Mouse (Mus musculus): ENCODE results near the gene Tsc22d1.

Tsc22d1 gene

DNA sequence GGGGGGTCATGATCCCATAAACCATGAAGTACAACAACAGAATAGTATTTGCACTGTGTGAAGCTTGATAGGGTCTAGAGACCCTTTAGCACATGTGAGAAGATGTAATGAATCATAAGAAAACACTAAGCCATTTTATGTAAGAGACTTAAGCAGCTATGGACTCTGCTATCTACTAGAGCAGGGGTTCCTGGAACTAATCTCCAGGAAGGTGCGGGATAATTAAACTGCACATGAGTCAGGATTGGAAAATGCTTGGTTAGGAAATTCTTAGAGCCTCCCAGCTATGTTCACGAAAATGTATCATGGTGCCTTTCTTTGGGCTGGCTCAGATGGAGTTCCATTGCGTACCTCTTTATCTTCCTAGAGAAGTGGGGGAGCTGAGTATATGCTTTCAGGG lies 106.5 kb downstream of the Tsc22d1 start:
- DNase-seq: no peak

DNA sequence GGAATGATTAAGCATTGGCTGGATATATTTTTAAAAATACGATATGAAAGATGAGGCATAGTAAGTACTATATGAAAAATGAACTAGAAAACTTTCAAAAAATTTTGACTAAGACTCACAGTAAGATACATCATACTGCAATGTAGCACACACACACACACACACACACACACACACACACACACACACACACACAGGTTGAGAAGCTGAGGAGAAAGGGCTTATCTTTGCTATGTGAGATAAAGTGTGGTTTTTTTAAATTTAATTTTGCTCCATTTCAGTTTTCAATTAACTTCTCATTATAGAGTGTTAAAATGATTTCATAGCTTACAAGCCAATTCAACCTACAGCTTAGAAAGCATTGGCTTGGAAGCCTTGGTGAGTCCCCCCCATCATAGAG lies 108.6 kb downstream of the Tsc22d1 start:
- no peak for DNase-seq

DNA sequence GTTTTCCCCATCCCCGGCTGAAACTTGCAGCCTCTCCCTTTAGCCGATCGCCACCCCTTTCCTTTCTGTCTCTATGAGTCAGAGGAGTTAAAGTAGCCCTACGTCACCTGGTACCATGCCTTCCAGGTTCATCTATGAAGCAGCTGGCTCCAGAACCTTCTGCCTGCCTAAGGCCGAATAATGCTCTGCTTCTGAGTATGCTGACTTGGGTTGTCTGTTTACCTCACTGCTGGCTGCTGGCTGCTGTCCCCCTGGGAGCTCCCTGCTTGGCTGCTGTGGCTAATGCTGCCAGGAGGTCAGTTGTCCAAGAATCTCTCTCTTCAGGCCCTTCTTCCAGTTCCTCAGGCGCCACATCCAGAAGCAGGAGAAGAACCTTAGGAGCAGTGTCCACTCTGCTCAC lies 111.7 kb downstream of the Tsc22d1 start:
- no peak for DNase-seq

DNA sequence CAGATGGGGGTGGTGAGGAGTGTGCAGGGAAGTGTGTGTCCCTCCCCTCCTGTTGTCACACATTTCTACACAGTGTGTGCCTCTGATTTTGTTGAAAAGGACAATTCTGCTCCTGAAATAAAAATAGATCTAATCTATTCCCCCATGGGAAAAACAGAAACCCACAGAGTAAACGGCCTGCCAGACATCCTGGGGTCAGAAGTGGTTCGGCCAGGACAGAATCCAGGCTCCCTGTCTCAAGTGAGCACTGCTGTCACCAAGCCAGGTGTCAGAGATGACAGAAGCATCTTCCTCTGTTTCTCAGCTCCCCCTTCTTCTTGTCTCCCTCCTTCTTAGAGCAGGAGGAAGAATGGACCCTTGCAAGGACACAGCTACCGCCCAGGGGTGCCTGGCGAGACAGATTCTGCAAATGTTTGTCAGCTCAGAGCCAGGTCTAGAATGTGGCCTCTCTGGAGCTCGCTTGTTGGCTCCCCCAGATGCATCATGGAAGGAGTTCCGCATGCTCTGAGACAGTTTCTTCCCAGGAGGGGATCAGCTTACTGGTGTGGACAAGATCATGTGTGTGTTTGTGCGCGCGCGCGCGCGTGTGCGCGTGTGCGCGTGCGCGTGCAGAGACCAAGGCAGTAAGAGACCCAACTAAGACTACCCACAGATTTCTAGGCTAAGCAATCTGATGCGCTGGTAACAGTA lies 112.4 kb downstream of the Tsc22d1 start:
- no peak for DNase-seq

DNA sequence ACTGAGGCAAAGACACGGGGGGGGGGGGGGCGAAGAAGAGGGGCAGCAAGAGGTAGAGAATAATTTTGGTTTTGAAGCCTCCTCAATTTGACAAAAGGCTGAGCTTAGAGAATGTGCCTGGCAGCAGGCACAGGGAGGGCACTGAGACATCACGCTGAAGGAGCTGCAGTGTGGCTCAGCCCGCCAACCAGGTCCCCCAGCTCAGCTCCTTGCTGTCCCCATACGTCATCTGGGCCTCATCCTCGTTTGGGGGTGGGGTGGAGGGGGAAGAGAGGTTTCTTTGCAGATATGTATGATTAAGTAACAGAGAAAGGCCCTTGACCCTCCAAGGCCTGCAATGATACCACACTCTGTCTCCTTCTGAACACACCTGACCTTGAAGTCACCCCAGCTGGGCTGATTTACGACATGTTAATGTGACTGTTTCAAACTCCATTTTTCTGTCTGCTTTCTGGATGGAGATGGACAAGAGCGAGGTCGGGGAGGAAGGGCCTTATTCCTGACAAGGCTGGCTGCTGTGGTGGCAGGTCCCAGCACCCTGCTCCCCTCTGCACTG lies 113.1 kb downstream of the Tsc22d1 start:
- no peak for DNase-seq

DNA sequence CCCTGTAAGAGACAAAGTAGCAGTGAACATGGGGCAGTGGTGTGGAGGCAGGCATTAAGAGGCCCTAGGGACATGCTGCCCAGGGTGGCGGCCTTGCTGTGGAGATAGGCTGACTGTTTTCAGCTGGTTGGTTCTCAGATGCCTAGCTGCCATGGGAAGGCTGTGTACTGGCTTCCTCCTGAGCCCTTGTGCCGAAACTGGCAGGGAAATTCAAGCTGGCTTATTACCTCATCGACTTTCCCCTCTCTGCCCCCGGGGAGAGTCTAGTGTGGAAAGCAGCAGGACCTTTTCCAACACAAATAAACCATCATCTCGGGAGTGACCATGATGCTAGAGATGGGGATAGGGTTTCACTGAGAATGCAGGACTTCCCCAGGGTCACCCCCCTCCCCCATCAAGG lies 113.9 kb downstream of the Tsc22d1 start:
- no peak for DNase-seq

DNA sequence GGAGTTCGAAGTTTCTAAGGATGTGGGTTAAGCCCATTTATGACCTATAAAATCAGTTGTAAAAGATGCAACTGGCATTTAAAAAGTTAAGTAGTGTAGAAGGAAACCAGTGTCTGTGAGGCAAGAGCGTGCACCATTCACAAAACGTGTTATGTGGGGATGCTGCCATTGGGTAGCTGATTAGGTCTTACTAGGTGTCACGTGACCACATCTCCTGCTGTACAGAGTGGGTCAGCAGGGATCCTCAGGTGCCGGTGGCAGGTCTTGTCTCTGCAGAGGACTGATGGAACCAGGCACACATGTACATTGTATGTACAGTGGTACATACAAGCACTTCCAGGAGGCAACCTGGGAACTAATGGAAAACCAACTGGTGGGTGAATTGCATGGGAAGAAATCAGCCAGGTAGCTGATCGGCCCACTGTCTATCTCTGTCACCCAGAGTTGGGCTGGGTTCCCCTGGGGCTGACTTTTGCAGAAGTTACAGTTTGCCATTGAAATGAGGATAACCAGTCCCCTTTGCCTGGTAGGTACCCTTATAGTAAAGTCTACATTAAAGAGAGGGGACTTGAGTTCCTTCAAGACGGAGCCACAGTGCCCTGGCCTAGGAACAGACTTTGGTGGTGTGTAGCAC lies 116.4 kb downstream of the Tsc22d1 start:
- DNase-seq: no peak

DNA sequence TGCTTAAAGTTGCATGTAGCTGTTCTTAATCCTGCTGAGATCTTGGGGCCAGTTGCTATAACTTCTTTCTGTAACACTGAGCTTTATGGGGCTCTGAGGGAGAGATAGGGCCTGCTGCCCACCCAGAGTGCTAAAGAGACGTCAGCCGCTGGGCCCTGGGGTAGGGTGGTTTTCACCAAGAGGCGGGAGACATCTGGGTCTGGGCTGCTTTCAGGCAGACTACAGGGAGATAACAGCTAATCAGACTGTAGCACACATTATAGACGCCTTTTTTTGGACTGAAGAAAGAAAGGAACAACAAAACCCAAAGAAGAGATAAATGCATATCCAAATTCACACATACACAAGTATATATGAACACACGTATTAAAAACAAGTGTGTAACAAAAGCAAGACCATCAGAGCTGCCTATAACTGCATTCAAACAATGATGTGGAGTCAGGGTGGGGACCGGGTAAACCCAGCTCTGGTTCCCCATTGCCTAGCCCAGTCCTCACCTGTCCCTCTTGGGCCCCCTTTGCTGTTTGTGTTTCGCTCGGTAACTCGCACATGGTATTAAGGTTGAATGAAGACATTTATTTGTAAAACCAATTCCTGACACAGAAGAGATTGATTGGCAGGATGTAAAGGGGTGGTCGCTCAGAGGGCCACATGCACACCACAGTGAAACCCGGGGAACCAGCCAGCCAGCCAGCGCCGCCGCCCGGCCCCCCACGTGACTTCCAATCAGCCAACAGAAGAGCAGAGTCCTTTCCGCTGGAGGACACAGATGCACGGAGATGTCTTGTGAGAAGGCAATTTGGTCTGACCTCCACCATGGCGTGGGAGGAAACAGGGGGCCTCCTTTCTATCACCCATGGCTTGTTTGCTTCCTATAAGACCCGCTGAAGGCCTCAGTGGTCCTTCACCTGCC lies 117.8 kb downstream of the Tsc22d1 start:
- peak; percentile 54 to 69 for DNase-seq

DNA sequence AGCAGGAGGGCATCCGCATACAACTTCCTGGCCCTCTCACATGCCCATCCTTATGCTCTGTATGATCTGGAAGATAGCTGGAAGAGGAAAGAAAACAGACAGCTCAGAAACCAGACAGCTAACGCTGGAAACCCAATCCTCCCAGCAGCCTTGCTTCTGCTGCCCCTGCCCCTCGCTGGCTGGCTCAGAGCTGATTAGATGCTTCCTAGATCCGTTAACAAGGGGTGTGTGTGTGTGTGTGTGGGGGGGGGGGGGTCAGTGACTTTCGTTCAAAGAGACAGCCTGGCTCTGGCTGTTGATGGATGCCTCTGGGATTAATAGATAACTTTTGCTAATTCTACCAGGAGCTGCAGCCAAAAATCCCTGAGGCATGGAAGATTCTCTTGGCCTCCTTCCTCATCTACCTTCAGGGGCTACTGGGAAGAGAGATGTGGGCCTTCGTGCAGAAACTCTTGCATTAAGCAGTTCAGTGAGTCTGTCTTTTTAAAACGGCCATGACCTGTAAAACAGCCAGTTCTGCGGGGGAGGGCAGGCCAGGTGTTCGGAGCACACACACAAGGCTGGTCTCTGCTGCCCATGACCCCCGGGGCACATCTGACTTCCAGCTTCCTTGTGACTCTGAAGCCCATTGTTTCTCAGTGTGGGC lies 118.5 kb downstream of the Tsc22d1 start:
- peak in 1 of 2 experiments; percentile 15 for DNase-seq

DNA sequence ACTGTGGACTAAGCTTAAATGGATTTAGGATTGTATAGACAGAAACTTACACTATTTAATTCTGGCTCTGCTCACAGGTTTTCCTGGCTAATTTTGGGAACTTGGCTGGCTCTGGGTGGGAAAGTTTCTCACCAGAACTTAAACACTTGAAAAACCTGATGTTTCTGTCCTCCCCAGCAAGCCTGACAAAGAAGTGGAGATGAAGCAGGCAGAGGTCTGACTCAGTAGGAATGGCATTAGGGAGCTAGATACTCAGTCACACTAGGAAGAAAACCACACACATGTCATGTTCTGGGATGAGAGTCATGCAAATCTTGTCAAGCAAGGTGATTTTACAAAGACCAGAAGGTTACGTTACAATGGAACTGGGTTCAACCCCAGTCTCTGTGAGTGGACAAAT lies 120.3 kb downstream of the Tsc22d1 start:
- no peak for DNase-seq

DNA sequence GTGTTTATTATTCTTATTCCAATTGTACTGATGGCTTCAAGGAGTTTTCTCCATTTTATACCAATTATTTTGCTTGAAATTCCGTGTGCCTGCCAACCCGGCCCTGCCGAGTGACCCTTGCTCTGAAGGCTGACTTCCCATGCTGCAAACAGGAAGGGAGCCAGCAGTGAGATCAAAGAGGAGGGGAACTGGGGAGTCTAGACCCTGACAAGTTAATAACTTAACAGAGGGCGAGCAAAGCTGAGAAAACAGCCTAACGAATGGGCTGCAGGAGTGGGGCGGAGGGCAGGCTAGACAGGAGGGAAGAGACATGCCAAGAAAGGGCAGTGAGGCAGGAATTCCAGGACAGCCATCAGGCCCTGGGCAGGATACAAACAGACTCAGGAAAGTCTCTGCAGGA lies 122.2 kb downstream of the Tsc22d1 start:
- DNase-seq: no peak

DNA sequence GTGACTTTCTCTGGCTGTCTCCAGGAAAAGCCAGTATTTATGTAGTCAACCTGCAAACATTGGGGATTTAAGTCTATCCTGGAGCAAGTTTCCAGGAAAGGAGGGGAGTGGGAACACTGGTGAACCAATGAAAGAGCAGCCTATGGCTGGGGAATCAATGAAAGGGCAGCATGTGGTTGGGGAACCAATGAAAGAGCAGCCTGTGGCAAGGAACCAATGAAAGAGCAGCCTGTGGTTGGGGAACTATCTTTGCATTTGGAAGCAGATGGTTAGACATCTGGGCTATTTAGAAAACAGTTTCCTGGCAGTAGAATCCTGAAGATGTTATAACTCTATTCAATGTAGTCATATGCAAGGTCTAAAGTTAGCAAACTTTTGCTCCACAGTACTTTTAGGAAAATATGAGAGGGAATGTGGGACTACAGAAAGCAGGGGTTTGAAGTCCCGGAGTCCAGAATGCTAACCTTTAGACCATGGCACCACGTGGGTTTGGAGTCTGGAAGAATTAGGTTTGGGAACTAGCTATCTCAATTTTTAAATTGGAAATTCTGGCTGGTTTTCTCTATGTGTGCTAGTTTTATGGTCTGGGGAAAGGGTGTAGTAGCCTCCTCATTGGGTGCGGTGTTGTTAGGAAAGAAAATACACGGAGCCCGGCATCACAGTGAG lies 125.4 kb downstream of the Tsc22d1 start:
- no peak for DNase-seq

DNA sequence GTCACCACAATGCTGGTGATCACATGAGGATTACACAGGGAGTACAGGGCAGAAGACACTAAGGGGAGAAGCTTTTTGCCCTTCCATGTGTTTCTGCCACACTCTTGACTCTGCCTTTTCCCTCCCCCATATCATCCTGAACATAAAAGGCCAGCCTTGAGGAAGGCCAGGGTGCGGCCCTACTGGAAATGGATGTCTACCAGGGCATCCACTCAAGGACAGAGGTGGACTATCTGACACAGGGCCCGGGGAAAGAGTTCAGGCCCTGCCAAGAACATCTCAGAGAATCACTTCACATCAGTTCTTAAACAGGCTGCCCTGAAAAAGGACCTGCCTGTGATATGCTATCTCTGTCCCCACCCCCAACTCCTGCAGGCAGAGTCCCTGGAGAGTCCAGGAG lies 126.6 kb downstream of the Tsc22d1 start:
- DNase-seq: no peak

DNA sequence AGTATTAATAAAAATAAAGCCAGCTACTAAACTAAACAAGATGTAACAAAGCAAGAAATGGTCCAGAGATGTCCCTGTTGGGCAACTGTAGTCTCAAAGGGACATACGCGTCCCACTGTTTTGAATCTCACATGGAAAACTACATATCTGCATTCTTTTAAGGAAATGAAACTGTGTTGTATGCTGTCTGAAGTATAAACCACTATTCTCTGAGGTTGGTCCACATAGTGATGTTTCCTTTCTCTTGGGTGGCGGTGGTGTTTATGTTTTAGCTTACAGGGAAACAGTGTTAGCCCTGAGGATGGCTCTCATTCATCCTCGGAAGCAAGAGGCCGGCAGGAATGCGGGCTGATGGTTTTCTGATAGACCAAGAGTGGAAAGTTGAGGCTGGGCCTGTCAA lies 129.4 kb downstream of the Tsc22d1 start:
- DNase-seq: no peak

DNA sequence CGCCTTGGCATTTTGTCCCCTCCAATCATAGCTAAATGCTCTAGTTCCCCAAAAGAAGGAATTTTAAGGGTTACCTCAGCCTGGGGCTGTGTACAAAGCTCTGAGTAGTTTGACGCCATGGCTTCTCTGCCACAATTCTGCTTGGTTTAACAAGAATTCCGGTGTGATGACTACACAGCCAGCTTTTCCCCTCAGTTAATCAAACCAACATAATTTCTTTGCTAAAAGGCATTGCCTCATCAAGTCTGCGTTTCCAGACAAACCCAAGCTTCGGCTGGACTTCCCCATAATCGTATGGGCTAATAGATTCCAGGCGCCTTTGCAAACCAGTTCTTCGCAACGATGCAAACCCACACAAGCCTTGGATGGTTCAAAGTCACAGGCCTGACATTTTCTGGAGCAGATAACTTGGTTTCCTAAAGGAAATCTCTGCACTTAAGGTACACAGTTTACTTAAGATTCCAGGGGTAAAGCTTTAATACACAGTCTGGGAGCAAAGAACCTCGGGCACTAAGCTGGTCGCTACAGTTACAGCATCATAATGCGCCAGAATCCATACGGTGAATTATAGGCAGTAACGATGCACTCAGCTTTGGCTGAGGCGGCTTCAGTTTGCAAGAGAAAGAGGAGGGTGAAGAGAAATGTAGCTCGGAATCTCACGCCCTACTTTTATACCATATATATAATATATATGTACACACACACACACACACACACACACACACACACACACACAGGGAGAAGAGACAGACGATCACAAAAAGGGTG lies 140.7 kb downstream of the Tsc22d1 start:
- DNase-seq: peak; percentile 25 to 43

DNA sequence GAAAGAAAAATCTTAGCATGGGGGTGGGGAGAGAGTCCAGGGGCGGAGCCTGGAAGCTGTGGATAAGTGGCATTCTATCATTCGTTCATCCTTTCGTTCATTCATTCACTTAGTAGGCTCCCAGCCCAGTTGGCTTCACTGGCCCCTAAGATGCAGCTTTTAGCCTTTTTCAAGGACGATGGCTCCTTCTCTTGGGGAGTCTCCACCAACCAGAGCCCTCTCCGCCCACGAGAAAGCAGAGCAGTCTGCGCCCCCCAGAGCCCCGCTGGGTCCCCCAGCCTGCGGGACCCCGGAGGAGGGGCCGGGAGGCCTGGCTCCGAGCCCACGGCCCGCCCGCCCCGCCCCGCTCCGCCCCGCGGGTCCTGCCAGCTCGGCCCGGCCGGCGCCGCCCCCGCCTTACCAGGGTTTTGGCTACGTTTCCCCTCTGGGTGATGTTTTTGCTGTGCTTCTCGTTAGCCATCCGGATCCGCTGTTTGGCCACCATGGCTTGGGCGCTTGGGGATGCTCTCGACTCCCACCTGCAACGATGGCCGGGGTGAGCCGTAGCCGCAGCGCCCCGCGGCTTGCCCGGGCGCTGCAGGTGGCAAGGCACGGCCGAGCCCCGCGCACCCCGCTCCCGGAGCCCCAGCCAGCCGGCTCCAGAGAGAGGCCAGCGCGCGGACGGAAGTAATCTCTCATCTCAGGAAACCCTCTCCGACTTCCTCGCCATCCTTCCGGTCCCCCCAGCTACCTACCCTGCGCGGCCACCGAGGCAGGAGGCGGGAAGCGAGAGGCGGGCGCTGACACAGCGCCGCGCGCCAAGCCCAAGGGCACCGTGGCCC lies 141.5 kb downstream of the Tsc22d1 start:
- peak; percentile 91 for DNase-seq

DNA sequence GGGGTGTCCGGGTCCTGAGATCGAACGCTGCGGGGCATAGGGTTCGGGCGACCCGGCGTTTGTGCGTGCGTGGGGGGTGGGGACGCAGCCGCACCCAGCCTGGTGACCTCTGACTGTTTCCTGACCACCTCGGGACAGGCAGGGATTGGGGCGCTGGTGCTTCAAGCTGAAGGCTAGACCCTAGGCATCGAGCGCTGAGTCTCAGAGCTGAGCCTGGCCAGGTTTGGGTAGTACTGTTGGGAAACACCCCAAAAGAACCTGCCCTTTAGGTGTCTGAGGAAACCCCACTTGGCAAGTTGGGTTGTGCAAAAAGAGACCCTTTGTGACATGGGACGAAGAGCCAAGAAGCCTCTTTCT lies 142.1 kb downstream of the Tsc22d1 start, which contains the start of gene Serp2:
Gene Serp2, minus strand, starts transcription at position 38 of the 357 bp plus-strand sequence.
- DNase-seq: no peak

All from cerebellum, postnatal 25 days (tissue).